Mouse (Mus musculus): ENCODE results near the gene Ube2v1.
A peak's percentile ranks its signal among the peaks of the same experiment; 100 is the strongest.

The Ube2v1 gene

GRCm38 (mm10) chr2:167631591-167632448, at the start of gene Ube2v1:
TSS of gene Ube2v1 (minus strand) at chr2:167632095.
- DNase-seq (ENCODE audit: low spot score): peak; percentile 99

GRCm38 (mm10) chr2:167680657-167681056, 48.8 kb upstream of the Ube2v1 start:
- peak; percentile 39 for DNase-seq (ENCODE audit: low spot score)

GRCm38 (mm10) chr2:167679902-167680430, 48.1 kb upstream of the Ube2v1 start:
- DNase-seq (ENCODE audit: low spot score): peak; percentile 79

GRCm38 (mm10) chr2:167678600-167678999, 46.7 kb upstream of the Ube2v1 start:
- DNase-seq (ENCODE audit: low spot score): no peak

GRCm38 (mm10) chr2:167675120-167675909, 43.4 kb upstream of the Ube2v1 start:
- peak; percentile 44 for DNase-seq (ENCODE audit: low spot score)

GRCm38 (mm10) chr2:167672212-167672685, 40.4 kb upstream of the Ube2v1 start:
- no peak for DNase-seq (ENCODE audit: low spot score)

- no peak for DNase-seq (ENCODE audit: low spot score)
These were observed 39.3 kb upstream of the Ube2v1 start for GRCm38 (mm10) chr2:167671101-167671633.

DNA sequence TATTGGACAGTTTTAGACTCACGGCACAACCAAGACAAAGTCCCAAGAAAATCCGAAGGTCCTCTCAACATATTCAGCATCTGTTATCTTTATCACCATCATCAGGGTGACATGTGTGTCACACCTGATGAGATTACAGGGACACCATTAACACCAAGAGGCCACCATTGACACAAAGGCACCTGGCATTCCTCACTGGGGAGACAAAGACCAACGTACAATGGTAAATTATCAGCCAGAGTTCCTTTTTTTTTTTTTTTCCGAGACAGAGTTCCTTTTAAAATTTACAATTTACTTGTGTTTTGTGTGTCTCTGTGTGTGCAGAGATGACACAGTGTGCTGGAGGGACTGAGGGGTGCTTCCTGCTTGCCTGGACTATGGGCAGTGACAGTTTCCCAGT, 37.5 kb upstream of the Ube2v1 start:
- DNase-seq (ENCODE audit: low spot score): no peak

DNA sequence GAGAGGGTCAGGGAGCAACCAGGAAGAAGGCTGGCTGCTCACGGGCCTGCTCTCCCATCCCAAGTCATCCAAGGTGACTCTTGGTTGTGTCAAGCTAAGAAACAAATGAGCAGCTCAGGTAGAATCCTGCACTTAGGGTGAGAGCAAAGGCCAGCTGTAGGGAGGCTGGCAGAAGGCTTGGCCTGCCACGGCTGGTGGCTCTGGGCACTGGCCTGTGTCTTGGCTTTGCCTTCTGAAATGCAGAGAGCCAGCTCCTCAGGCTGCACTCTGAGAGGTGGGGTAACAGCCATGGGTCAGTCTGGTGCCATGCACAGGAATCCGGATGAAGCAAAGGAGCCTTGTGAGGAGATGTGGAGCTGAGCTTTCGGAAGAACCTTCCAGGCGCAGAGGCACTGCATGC, 36.5 kb upstream of the Ube2v1 start:
- no peak for DNase-seq (ENCODE audit: low spot score)

GRCm38 (mm10) chr2:167665972-167666713, 34.2 kb upstream of the Ube2v1 start:
- DNase-seq (ENCODE audit: low spot score): no peak

DNA sequence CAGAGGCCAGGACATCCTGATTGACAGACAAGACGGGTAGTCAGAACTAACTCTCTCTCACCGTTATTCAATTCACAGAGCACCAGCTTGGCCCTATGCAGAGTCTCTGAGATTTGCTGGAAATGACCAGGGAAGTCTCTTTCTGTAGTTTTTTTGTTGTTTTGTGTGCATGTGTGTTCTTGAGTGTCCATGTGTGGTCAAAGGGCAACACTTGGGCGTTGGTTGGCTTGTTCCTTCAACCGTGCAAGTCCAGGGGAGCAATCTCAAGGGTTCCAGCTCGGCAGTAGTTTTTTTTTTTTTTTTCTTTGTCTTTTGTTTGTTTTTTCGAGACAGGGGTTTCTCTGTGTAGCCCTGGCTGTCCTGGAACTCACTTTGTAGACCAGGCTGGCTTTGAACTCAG, 30.8 kb upstream of the Ube2v1 start:
- DNase-seq (ENCODE audit: low spot score): no peak

- peak; percentile 96 for DNase-seq (ENCODE audit: low spot score)
These were observed 29.6 kb upstream of the Ube2v1 start, which contains the start of gene Gm20431 for GRCm38 (mm10) chr2:167661270-167662203. TSS of gene Gm20431 (minus strand) at chr2:167661496.

- DNase-seq (ENCODE audit: low spot score): no peak
These were observed 28.7 kb upstream of the Ube2v1 start for GRCm38 (mm10) chr2:167660611-167660971.

- peak; percentile 75 for DNase-seq (ENCODE audit: low spot score)
These were observed 28.1 kb upstream of the Ube2v1 start for GRCm38 (mm10) chr2:167659847-167660610.

DNA sequence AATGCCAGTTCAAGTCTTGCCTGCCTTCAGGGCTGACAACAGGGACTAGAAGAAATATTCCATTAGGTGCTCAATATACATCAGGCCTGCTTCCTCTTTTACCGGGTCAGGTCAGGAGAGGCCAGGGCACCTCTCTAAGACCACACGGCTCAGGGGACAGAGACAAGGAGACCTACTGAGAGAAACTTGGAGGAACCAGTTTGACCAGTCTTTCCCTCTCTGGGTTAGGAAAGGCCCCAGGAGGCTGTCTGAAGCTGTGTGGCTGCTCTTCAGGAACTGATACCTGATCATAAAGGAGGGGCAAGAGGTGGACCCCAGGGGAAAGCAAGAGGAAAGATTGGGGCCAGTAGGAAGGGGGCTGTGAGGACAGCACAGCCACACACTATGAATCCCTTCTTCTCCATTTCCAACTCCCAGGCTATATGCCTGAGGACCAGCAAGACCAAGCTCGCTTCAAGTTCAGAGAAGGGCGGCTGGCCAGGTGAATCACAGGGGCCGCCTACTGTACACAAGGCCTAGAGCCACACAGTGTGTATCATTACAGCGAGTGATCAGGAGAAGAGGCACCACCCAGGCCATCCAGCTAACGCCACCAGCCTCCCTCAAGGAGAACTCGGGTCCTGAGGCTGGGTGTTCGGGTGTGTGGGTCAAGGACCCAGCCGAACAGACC, 27.4 kb upstream of the Ube2v1 start:
- DNase-seq (ENCODE audit: low spot score): no peak

DNA sequence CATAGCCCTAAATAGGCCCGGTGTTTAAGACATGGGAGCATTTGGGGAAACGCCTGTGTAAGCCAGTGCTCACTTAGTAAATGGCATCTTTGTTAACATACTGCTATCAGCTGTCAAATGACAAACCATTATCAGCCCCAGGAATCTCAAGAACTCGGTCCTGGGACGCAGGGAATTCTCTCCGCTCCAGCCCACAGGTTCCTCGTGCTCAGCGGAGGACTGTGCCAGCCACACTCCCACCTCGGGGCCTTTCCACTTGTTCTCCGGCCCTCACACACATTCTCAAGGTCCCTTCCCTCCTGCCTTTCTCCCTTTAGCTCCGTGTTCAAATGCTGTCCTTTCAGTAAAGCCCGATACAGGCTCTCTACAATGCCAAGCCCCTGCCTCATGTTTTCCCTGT, 26.8 kb upstream of the Ube2v1 start:
- no peak for DNase-seq (ENCODE audit: low spot score)

GRCm38 (mm10) chr2:167657973-167658372, 26.1 kb upstream of the Ube2v1 start:
- no peak for DNase-seq (ENCODE audit: low spot score)

DNA sequence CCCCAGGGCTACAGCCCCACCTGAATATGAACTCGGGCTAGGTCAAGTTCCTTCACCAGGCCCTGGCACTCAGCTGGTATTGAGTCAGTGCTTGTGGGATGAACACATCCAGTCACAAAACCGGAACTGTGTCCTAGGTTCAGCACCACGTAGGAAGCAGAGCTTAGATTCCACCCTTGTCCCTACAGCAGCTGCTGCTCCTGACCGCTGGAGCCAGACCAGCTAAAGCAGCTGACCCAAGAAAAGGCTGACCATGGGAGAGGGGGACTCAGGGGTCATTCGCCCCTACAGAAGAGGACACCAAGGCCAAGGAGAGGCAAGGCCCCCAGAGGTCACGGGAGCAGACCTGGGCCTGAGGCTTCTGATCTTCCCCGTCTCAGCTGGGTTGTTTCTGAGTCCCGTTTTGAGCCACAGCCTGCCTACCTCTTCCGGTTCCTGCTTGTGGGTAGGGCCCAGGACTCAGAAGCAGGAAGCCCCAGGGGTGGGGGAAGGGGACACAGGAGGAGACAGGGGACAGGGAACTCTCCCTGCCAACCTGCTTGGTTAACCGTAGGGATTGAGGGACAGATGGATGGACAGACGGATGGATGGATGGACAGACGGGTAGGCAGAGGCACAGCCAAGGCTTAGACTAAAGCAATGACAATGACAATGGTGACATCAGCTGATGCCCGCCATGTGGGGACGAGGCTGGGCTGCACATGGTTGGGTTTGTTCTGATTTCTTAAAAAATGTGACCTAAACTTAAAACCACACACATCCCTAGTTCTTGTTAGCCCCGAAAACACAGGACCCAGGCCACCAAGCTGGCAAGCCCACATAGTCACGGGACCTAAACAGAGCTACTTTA, 25.0 kb upstream of the Ube2v1 start:
- no peak for DNase-seq (ENCODE audit: low spot score)
